Mouse (Mus musculus): ENCODE results near the gene Chchd5.

DNA sequence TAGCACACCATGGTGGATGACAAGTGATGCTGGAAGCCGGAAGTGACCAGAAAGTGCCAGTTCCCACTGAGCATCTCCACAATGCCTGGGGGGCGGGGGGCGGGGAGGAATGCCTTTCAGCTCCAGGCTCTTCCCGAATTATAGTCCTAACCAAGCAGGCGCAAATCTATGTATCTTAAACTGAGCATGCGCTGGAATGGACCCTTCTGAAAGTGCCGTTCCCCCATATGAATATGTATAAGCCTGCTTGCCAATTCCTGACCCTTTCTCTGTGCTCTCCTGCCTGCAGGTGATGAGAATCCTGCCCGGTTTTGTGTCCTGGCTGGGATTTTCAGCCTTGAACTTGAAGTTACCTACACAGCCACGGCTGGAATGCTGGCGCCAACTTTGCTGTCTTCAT, 43.9 kb downstream of the Chchd5 start:
- TF ChIP-seq CTCF (IDR thresholded peaks at IDR 0.05; ENCODE audit: extremely low read depth, insufficient read depth, insufficient read length, insufficient replicate concordance) = no peak
- no peak for TF ChIP-seq POLR2A (IDR thresholded peaks at IDR 0.05; ENCODE audit: low read depth, low read length)
